In genomic region chr11:88820742-88821576, GRCm38 (mm10) we compare ENCODE assay signal across 8 mouse cellular contexts. TPM values are rescaled to one million over a fixed set of nuclear protein-coding genes. Genes with fewer than 3 reads are reported as not detected.
DNase-seq lines count a peak whose midpoint lies in the region; ATAC-seq lines count a peak whose summit lies in the region.

No protein-coding gene starts in this region.

- WGBS in forebrain, embryonic 11.5 days = 8% methylated on average over 24 of the region's 24 CpGs
- 8% methylated on average over 24 of the region's 24 CpGs for WGBS in hindbrain, embryonic 16.5 days

- H3K9ac ChIP-seq in forebrain, embryonic 11.5 days (ENCODE audit: low read length) = peak overlapping the region; percentile 41
- H3K9ac ChIP-seq in hindbrain, embryonic 16.5 days (ENCODE audit: low read depth, low read length) = peak overlapping the region; percentile 23

- peak; percentile 55; the same call in 1 of the 2 replicates for ATAC-seq in forebrain, embryonic 11.5 days (replicated peaks; ENCODE audit: low FRiP score)
- ATAC-seq in hindbrain, embryonic 16.5 days = peak; percentile 74

- DNase-seq in adrenal gland, postnatal 14 days = peak; percentile 32
- DNase-seq in adrenal gland, postnatal 4 days (ENCODE audit: low spot score in 2 of 2) = no peak
- DNase-seq in forebrain, embryonic 11.5 days (ENCODE audit: low spot score) = peak; percentile 70
- peak; percentile 82 for DNase-seq in lung, postnatal 36 days
- no peak for DNase-seq in layer of hippocampus, adult 9-10 months (ENCODE audit: low spot score)
- no peak for DNase-seq in adrenal gland, adult 2 months
- no peak for DNase-seq in left cerebral cortex, postnatal 36 days (ENCODE audit: low spot score in 2 of 2)

- H3K27ac ChIP-seq in forebrain, embryonic 11.5 days (ENCODE audit: low read depth, low read length) = peak overlapping the region; percentile 57; the same call in 1 of the 2 replicates
- peak overlapping the region; percentile 52 for H3K27ac ChIP-seq in hindbrain, embryonic 16.5 days (ENCODE audit: low read depth, low read length)

- no peak overlapping the region for H3K4me3 ChIP-seq in forebrain, embryonic 11.5 days (ENCODE audit: low read depth, low read length)
- no peak overlapping the region for H3K4me3 ChIP-seq in hindbrain, embryonic 16.5 days (ENCODE audit: low read length)

- H3K27me3 ChIP-seq in forebrain, embryonic 11.5 days (ENCODE audit: control insufficient read depth, insufficient read depth, low read length) = no peaks in the 10 kb centered on the region
- H3K27me3 ChIP-seq in hindbrain, embryonic 16.5 days (replicated peaks; ENCODE audit: control insufficient read depth, insufficient read depth, low read length) = no peaks in the 10 kb centered on the region

- no peaks in the 10 kb centered on the region for H3K9me3 ChIP-seq in forebrain, embryonic 11.5 days (ENCODE audit: control insufficient read depth, low read length)
- H3K9me3 ChIP-seq in hindbrain, embryonic 16.5 days (ENCODE audit: control insufficient read depth, low read length) = no peaks in the 10 kb centered on the region

- no peaks in the 10 kb centered on the region for H3K36me3 ChIP-seq in forebrain, embryonic 11.5 days (ENCODE audit: control insufficient read depth, insufficient read depth, low read length)
- no peaks in the 10 kb centered on the region for H3K36me3 ChIP-seq in hindbrain, embryonic 16.5 days (ENCODE audit: control insufficient read depth, insufficient read depth, low read length)

- intact Hi-C loops in left cerebral cortex, postnatal 36 days (cut with DNase I) = loop anchor here (5.0 to 10.0 kb wide), 3 partner anchors 94 to 854 kb away; partner anchors contain the start of gene Vezf1

- H3K4me1 ChIP-seq in forebrain, embryonic 11.5 days (replicated peaks; ENCODE audit: control insufficient read depth, insufficient read depth, low read length) = peaks cover 12% of the 10 kb centered on the region
- peaks cover 22% of the 10 kb centered on the region for H3K4me1 ChIP-seq in hindbrain, embryonic 16.5 days (ENCODE audit: control insufficient read depth, insufficient read depth, low read depth, low read length)

- peak overlapping the region; percentile 38; the same call in 1 of the 2 replicates for H3K4me2 ChIP-seq in forebrain, embryonic 11.5 days (ENCODE audit: low read depth, low read length, severe bottlenecking)
- H3K4me2 ChIP-seq in hindbrain, embryonic 16.5 days (ENCODE audit: low read length) = peak overlapping the region; percentile 39

RNA-seq across cellular contexts. Expression of gene Akap1, which starts 43.4 kb away (rescaled TPM):
- total RNA-seq in adrenal gland, postnatal 14 days (2021) = 128 and 149 TPM in 2 replicates
- 100 to 1,000 TPM in 1 of 2 experiments, 10 to 100 TPM in 1; 94.3 to 101 TPM for total RNA-seq in adrenal gland, postnatal 4 days (2021)
- 15.5 and 16.1 TPM in 2 replicates for polyA plus RNA-seq in forebrain, embryonic 11.5 days (2014; fragmentation: Nextera tagmentation; extraction: Ambion mirVana)
- 28.5 and 33.2 TPM in 2 replicates for polyA plus RNA-seq in hindbrain, embryonic 16.5 days (2015; fragmentation: Nextera tagmentation; extraction: Ambion mirVana)
- total RNA-seq in adrenal gland, adult 2 months (2021) = 100 to 1,000 TPM in 1 of 2 experiments, 10 to 100 TPM in 1; 95.0 to 144 TPM
- 54.2 and 59.5 TPM in 2 replicates for polyA plus RNA-seq in adrenal gland, adult 2 months (2012; rRNA removed)
- total RNA-seq in left cerebral cortex, postnatal 36 days (2021) = 10 to 100 TPM; 41.6 to 43.1 TPM

Comparison
In these comparisons a context has a peak if more than half of its experiments do, and no peak if none do; other contexts are left out.
1. DNase-seq: peak in adrenal gland, postnatal 14 days (single experiment), forebrain, embryonic 11.5 days (single experiment) and lung, postnatal 36 days (single experiment); none in adrenal gland, postnatal 4 days (0 of 2), layer of hippocampus, adult 9-10 months (single experiment), adrenal gland, adult 2 months (single experiment) and left cerebral cortex, postnatal 36 days (0 of 2).